Mouse (Mus musculus) megakaryocyte, embryonic 14.5 days (primary cell): Measurements from ENCODE around the gene Lrba. TPM values are rescaled to one million over a fixed set of nuclear protein-coding genes. Genes with fewer than 3 reads are reported as not detected.
A peak's percentile ranks its signal among the peaks of the same experiment; 100 is the strongest.

Source experiments
- H3K27me3 ChIP-seq: replicated peaks from 2 replicates; pipeline ENCODE3; 2012; ENCODE audit warnings: inconsistent platforms
- H3K36me3 ChIP-seq: replicated peaks from 2 replicates; pipeline ENCODE3; 2012; ENCODE audit warnings: low read length, inconsistent platforms, mixed read lengths
- H3K4me1 ChIP-seq: 2 replicates; pipeline ENCODE4 v1.6.1; 2012; ENCODE audit warnings: inconsistent platforms
- H3K4me3 ChIP-seq: replicated peaks from 2 replicates; pipeline ENCODE3; 2012; ENCODE audit warnings: moderate library complexity, mild to moderate bottlenecking, inconsistent platforms
- H3K9me3 ChIP-seq: 2 replicates; pipeline ENCODE4 v1.6.1; 2012; ENCODE audit warnings: inconsistent platforms
- FLI1 ChIP-seq: IDR thresholded peaks from 2 replicates; pipeline ENCODE4 v1.6.1; 2012; ENCODE audit warnings: low read length, inconsistent platforms, mixed read lengths
- GATA1 ChIP-seq: IDR thresholded peaks from 3 replicates; pipeline ENCODE4 v1.6.1; 2012; ENCODE audit warnings: mixed read lengths, low read length, inconsistent platforms, borderline replicate concordance
- polyA plus RNA-seq: library from polyadenylated mRNA; stranded (reverse); fragments of >175 nt; gene quantifications from 2 replicates; pipeline ENCODE4 v1.2.3, GENCODE M21; 2012; ENCODE audit warnings: low replicate concordance; ENCODE audit not compliant: insufficient read depth

Gene Lrba
- polyA plus RNA-seq, 1 experiment, result 9.7 TPM

- TF ChIP-seq FLI1 (no peak), GATA1 (no peak)
- peak within 1 kb of the TSS; percentile 92 for H3K4me3 ChIP-seq
- peaks cover 41% of the 10 kb centered on the region for H3K27me3 ChIP-seq
Measured at GRCm38 (mm10) chr3:86548091-86549015, 323.9 kb downstream of the Lrba start, which contains the start of gene Mab21l2. TSS of gene Mab21l2 (minus strand) at chr3:86548629.

GRCm38 (mm10) chr3:86550301-86551010 lies 326.0 kb downstream of the Lrba start:
- H3K4me1 ChIP-seq, result peaks cover 30% of the 10 kb centered on the region
- H3K4me3 ChIP-seq, result no peak overlapping the region
- no peak for TF ChIP-seq GATA1
- H3K36me3 ChIP-seq, result no peaks in the 10 kb centered on the region
- H3K27me3 ChIP-seq, result peaks cover 41% of the 10 kb centered on the region
- H3K9me3 ChIP-seq, result no peaks in the 10 kb centered on the region

More at GRCm38 (mm10) chr3:86548091-86549015, 323.9 kb downstream of the Lrba start, which contains the start of gene Mab21l2:
- Histone ChIP-seq H3K4me1 (peaks cover 30% of the 10 kb centered on the region), H3K9me3 (no peaks in the 10 kb centered on the region), H3K36me3 (no peaks in the 10 kb centered on the region)

GRCm38 (mm10) chr3:86551011-86551728 lies 326.7 kb downstream of the Lrba start:
- Histone ChIP-seq H3K36me3 (no peaks in the 10 kb centered on the region), H3K4me3 (no peak overlapping the region), H3K9me3 (no peaks in the 10 kb centered on the region), H3K4me1 (peaks cover 26% of the 10 kb centered on the region), H3K27me3 (peaks cover 38% of the 10 kb centered on the region)
- no peak for TF ChIP-seq GATA1
- TF ChIP-seq FLI1, result no peak

GRCm38 (mm10) chr3:86552170-86552569 lies 327.7 kb downstream of the Lrba start:
- H3K4me3 ChIP-seq, result no peak overlapping the region
- H3K4me1 ChIP-seq, result peaks cover 21% of the 10 kb centered on the region
- H3K36me3 ChIP-seq, result no peaks in the 10 kb centered on the region
- peaks cover 28% of the 10 kb centered on the region for H3K27me3 ChIP-seq
- H3K9me3 ChIP-seq, result no peaks in the 10 kb centered on the region
- no peak for TF ChIP-seq GATA1
- TF ChIP-seq FLI1, result no peak

- Histone ChIP-seq H3K27me3 (no peaks in the 10 kb centered on the region), H3K4me1 (peaks cover 19% of the 10 kb centered on the region; the same call in 1 of the 2 replicates), H3K4me3 (no peak overlapping the region), H3K36me3 (no peaks in the 10 kb centered on the region), H3K9me3 (no peaks in the 10 kb centered on the region)
- TF ChIP-seq FLI1 (no peak), GATA1 (no peak)
Measured at GRCm38 (mm10) chr3:86558976-86559375, 334.5 kb downstream of the Lrba start.

GRCm38 (mm10) chr3:86559635-86560034 lies 335.2 kb downstream of the Lrba start:
- Histone ChIP-seq H3K4me1 (peaks cover 19% of the 10 kb centered on the region; the same call in 1 of the 2 replicates), H3K36me3 (no peaks in the 10 kb centered on the region), H3K4me3 (no peak overlapping the region), H3K9me3 (no peaks in the 10 kb centered on the region), H3K27me3 (no peaks in the 10 kb centered on the region)
- TF ChIP-seq GATA1 (no peak), FLI1 (no peak)

- Histone ChIP-seq H3K9me3 (no peaks in the 10 kb centered on the region), H3K4me1 (peaks cover 19% of the 10 kb centered on the region; the same call in 1 of the 2 replicates), H3K4me3 (no peak overlapping the region), H3K36me3 (no peaks in the 10 kb centered on the region), H3K27me3 (no peaks in the 10 kb centered on the region)
- TF ChIP-seq FLI1 (no peak), GATA1 (no peak)
Measured at GRCm38 (mm10) chr3:86560281-86561022, 336.0 kb downstream of the Lrba start.

- Histone ChIP-seq H3K4me3 (no peak overlapping the region), H3K36me3 (no peaks in the 10 kb centered on the region), H3K9me3 (no peaks in the 10 kb centered on the region)
Measured at GRCm38 (mm10) chr3:86561023-86561344, 336.5 kb downstream of the Lrba start.

GRCm38 (mm10) chr3:86561396-86561795 lies 336.9 kb downstream of the Lrba start:
- H3K4me3 ChIP-seq, result no peak overlapping the region
- peaks cover 23% of the 10 kb centered on the region; the same call in 1 of the 2 replicates for H3K4me1 ChIP-seq
- H3K36me3 ChIP-seq, result no peaks in the 10 kb centered on the region
- H3K27me3 ChIP-seq, result no peaks in the 10 kb centered on the region
- H3K9me3 ChIP-seq, result no peaks in the 10 kb centered on the region
- TF ChIP-seq FLI1 (no peak), GATA1 (no peak)

More at GRCm38 (mm10) chr3:86561023-86561344, 336.5 kb downstream of the Lrba start:
- H3K27me3 ChIP-seq, result no peaks in the 10 kb centered on the region
- H3K4me1 ChIP-seq, result peaks cover 19% of the 10 kb centered on the region; the same call in 1 of the 2 replicates
- TF ChIP-seq FLI1 (no peak), GATA1 (no peak)
